Mouse (Mus musculus) ES-E14 (cell line): ENCODE measurements around the gene Etfa.

Experiments used
- CHD2 ChIP-seq: IDR thresholded peaks from 2 replicates; pipeline ENCODE4 v1.6.1; 2014; ENCODE audit warnings: mild to moderate bottlenecking, low read depth, low read length, inconsistent platforms
- MAFK ChIP-seq: IDR thresholded peaks from 2 replicates; pipeline ENCODE4 v1.6.1; 2014; ENCODE audit warnings: mild to moderate bottlenecking, low read depth, low read length, inconsistent platforms; ENCODE audit not compliant: insufficient read depth
- ZC3H11A ChIP-seq: IDR thresholded peaks from 2 replicates; pipeline ENCODE4 v1.6.1; 2012; ENCODE audit warnings: low read depth, mild to moderate bottlenecking, inconsistent platforms, low read length, borderline replicate concordance
- ZNF384 ChIP-seq: IDR thresholded peaks from 2 replicates; pipeline ENCODE4 v1.6.1; 2012; ENCODE audit warnings: low read depth, low read length, inconsistent platforms

DNA sequence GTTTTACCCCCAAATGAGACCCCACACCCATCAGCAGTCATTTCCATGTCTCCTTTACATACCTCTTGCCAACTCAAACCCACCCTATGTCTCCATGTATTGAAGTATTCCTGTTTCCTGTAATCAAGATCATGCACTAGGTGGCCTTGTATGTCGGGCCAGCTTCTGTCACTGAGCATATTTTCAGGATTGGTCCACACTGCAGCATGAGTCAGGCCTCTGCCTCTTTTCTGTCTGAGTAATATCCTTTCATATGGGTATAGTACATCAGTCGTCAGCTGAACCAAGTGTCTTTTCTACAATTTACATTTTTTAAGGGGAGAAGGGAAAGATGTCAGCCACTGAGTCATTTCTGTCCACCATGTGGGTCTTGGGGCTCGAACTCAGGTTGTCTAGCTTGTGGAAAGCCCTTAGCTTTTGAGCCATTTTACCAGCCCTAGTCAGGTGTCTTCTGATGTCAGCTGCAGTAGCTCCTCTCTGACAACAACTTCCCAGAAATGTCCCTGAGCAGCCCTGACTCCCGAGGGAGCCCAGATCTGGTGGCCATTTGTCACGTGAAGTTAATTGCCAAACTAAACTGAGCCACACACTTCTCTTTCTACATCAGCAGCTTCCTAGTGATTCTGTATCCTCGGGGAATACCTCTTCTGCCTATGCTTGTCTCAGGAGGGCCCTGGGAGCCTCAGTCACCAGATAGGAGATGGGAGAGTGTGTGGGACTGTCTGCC is 106.9 kb downstream of the Etfa start:
- no peak for TF ChIP-seq MAFK
- no peak for TF ChIP-seq CHD2
- TF ChIP-seq ZC3H11A, result no peak
- no peak for TF ChIP-seq ZNF384
